Mouse (Mus musculus) heart, postnatal 25 days (tissue): ENCODE data around the gene Kank1. TPM values are rescaled to one million over a fixed set of nuclear protein-coding genes. Genes with fewer than 3 reads are reported as not detected.
"Not testable (repeated sequence)": the region's sequence is repeated elsewhere in the genome, so short reads cannot be mapped to it uniquely, and the experiment has no call there.

Source experiments
- DNase-seq: peaks from one replicate; pipeline ENCODE4 v3.0.0; 2022; ENCODE audit warnings: low spot score
- intact Hi-C: fragments of 180-260 bp; cut with DNase I; formaldehyde crosslinking; loops from one replicate; pipeline ENCODE4 v1.15.1; 2025
- total RNA-seq, 2 experiments: library from RNA; stranded (reverse); gene quantifications; 2 replicates each; pipeline ENCODE4 v1.2.3; 2021

Kank1 gene
- total RNA-seq, 2 experiments from 2014 or later, result 42.4 to 43.5 TPM

GRCm38 (mm10) chr19:25461553-25462320 is 225.0 kb downstream of the Kank1 start:
- no peak for DNase-seq
- intact Hi-C loops, result no loop called here

DNA sequence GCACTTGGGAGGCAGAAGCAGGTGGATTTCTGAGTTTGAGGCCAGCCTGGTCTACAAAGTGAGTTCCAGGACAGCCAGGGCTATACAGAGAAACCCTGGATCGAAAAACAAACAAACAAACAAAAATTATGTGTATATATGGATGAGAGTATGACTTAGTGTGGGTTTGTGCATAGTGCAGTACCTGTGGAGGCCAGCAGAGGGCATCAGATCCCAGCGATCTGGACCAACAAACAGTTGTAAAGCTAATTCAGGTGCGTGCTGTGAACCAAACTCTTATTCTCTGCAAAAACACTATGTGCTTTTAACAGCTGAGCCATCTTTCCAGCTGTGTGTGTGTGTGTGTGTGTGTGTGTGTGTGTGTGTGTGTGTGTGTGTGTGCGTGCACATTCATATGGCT is 239.0 kb downstream of the Kank1 start:
- intact Hi-C loops, result not testable (repeated sequence)

DNA sequence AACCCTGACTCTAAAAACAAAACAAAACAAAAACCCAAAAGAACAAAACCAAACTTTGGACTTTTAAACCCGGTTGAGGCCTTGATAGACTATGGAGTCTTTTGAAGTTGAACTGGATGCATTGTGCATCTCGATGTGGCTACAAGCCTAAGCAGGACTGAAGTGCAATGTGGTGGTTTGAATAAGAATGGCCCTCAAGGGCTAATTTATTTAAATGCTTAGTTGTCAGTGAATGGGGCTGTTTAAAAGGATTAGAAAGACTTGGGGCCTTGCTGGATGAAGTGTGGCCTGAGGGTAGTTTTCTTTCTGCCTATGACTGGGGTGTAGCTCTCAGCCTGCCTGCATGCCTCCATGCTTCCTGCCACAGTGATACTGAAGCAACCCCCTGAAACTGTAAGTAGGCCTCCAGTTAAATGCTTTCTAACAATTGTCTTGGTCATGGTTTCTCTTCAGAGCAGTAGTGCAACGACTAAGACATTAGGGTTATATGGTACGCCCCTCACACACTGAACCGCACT is 242.4 kb downstream of the Kank1 start:
- DNase-seq, result no peak
- intact Hi-C loops, result no loop called here

More for the DNA sequence above, 239.0 kb downstream of the Kank1 start:
- not testable (repeated sequence) for DNase-seq

- intact Hi-C loops, result no loop called here
- no peak for DNase-seq
These were observed 244.0 kb downstream of the Kank1 start for GRCm38 (mm10) chr19:25480820-25481219.

Other genes with a start within 250 kb of the Kank1 start
- gene Dock8, start 237.4 kb upstream of the Kank1 start, total RNA-seq, result 10 to 100 TPM; 15.8 to 21.7 TPM